Mouse (Mus musculus) adrenal gland, adult 2 months (tissue): ENCODE measurements around the gene Stk38l. TPM values are rescaled to one million over a fixed set of nuclear protein-coding genes. Genes with fewer than 3 reads are reported as not detected.
"Not testable (repeated sequence)": the region's sequence is repeated elsewhere in the genome, so short reads cannot be mapped to it uniquely, and the experiment has no call there.

ENCODE experiments used
- DNase-seq: peaks from one replicate; pipeline ENCODE4 v3.0.0; 2021
- polyA plus RNA-seq: library from polyadenylated mRNA; depleted of rRNA; stranded (reverse); fragments of >200 nt; gene quantifications from 2 replicates; pipeline ENCODE4 v1.2.3, GENCODE M21; 2012
- total RNA-seq, 2 experiments: library from RNA; stranded (reverse); gene quantifications; 2 replicates each; pipeline ENCODE4 v1.2.3; 2021

Gene Stk38l
- total and polyA plus RNA-seq, 3 experiments = 1.6 to 21.7 (median 19.7) TPM

DNA sequence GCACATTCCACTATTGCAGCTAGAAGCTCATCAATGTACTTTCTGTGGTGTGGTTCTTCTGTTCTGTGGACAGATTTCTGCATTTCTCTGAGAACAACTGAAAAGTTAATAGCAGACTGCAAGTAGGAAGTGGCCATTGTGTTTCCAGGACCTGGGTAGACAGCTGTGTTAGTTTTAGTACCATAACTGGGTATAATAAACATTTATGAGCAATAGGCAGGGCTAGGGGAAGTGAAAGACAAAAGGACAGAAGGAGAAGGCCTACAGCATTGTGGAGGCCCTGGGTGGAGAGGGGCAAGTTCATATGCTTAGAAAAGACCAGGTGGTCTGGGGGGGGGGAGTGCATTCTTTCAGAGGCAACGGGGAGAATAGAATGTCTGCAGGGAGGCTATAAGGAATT is 8.8 kb downstream of the Stk38l start:
- no peak for DNase-seq

DNA sequence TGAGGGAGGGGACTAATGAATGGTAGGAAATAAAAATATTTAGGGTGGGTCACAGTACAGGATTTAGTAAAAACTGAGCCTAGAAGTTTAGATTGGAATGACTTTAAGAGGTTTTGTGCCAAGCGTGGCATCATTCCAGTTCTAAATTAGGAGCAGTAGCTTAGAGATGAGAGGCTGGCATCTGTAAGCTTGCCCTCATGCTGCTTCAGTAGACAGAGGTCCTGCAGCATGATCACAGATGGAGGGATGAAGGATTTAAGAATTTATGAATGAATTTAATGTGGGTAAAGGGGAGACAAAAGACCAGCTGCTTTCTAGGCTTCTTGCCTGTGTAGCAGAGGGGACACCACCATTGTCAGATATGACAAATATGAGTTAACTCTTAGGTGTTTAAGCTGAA is 14.1 kb downstream of the Stk38l start:
- peak; percentile 34 for DNase-seq

DNA sequence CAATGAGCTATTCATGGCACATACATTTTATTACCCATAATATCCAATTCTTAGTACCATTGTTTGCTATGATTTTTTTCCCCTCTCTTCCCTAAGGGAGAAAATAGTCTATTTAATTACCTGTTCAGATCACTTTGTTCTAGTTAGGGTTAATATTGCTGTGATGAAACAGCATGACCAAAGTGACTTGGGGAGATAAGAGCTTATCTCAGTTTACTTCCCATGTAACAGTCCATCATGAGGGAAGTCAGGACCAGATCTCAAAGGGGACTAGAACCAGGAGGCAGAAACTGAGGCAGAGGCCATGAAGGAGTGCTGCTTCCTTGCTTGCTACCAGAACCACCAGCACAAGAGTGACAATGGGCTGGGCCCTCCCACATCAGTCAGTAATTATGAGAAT is 15.9 kb downstream of the Stk38l start:
- DNase-seq = no peak

DNA sequence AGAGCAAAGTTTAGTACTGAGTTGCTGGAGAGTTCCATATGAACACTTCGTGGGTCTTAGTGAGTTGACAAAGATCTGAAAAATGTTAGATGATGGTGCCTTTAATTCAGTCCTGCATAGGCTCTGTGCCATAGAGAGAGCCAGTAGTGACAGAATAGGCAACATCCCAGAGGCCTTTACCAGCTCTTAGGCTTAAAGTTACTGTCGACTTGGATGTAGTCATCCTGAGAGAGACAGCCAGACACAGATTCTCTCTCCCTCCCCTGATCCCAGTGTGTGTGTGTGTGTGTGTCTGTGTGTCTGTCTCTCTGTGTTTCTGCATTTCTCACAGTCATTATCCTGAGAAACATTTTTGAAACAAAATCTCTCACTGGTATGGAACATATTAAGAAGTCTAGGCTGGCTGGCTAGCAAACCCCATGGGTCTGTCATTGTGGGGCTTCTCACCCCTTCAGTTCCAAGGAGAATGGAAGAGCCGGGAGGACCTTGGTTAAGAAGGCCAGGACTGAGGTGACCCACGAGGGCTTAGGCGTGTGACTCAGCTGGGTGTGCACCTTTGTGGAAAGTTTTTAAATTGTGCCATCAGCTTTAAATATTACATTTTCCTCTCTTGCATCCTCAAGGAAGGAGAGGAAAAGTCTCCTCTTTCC is 17.3 kb downstream of the Stk38l start:
- peak; percentile 18 for DNase-seq

DNA sequence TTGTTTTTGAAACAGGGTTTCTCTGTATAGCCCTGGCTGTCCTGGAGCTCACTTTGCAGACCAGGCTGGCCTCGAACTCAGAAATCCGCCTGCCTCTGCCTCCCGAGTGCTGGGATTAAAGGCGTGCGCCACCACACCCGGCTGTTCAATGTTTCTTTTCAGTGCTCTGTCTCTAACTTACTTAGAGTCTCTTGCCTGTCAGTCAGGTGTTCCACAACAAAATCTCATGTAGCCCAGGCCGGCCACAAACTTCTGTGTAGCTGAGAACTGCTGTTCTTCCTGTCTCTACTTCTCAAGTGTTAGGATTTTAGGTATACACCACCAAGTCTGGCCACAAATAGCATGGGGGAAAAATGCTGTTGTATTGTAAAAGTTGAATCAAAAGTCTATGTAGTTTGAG is 19.5 kb downstream of the Stk38l start:
- DNase-seq = not testable (repeated sequence)

DNA sequence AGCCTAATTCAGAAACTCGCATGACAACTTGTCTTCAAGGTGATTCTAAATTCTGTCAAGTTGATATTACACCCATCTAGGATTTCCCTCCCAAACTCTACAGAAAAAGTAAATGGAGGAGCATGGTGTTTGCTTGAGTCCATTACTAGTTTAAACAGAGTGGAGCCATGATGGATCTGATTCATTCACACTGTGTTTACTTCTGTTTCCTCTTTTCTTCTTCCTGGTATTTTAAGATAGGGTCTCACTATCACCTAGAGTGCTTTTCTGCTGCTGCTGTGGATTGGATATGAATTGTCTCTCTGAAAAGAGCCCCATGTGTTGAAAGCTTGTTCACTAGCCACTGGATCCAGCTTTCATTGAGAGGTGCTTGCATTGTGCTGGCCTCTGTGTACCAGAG is 20.4 kb downstream of the Stk38l start:
- DNase-seq = no peak

DNA sequence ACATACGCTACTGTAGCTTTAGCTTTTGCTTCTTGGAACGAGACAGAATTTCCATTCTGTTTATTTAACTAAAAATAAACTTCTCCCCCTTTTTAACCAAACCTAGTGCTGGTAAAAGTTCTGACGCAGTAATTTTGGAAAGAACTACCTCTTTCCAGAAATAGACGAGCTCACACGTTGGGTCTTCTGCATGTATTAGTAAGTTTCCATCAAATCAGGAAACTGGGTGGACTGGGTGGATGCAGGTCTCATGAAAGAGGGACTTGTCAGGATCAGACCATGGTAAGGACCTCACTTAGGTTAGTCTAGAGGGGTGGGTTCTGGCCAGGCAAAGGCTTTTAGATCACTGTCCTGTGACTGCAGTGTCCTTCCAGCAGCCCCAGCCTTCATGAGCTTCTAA is 21.8 kb downstream of the Stk38l start:
- DNase-seq = no peak

DNA sequence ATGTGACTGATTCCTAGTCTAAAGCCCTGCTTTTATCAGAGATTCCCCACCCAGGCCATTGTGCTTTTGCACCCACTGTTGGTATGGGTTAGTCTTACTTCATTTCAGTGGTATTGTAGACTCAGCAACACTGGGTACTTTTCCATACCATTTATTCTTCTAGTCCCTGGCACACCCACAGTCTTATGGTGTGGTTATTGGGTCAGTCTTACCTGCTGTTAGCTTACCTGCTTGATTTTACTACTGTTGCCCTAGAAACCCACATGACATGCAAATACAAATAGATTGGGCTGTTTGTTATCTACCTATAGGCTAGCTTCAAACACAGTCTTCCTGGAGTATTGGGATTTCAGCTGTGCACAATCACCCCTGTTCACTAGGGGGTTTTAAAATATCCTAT is 22.3 kb downstream of the Stk38l start:
- DNase-seq = no peak

DNA sequence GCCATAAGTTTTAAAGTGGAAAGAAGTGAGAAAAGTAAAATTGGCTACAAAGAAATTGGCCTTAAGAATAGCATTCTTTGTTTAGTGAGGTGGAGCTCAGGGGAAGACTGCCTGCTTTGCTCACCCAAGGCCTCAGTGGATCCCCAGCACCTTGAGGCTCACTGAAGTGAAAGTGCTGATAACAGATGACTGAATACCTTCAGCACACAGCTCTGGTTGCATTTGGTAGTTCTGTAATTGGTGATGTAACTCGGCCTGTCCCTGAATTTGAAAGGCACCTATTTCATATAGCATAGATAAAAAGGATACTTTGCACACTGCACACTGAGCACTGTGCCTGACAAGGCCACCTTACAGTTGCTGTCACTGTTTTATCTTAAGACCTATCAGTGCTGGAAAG is 23.5 kb downstream of the Stk38l start:
- peak; percentile 10 for DNase-seq

DNA sequence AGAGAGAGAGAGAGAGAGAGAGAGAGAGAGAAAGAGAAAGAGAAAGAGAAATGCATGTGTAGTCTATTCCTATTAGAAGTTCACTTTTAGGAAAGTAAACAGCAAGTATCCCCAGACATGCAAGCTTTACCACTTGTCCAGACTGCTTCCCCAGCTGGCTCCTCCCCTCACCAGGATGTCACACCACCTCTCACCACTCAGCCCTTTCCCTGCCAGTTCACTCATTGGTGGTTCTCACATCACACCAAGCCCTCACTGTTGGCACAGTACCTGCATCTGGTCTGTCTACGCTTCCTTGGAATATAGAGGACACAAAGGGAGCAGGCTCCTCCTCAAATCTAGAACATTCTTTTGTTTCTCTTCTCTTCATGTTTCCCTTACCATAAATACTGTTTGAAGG is 26.9 kb downstream of the Stk38l start:
- DNase-seq = peak; percentile 25

DNA sequence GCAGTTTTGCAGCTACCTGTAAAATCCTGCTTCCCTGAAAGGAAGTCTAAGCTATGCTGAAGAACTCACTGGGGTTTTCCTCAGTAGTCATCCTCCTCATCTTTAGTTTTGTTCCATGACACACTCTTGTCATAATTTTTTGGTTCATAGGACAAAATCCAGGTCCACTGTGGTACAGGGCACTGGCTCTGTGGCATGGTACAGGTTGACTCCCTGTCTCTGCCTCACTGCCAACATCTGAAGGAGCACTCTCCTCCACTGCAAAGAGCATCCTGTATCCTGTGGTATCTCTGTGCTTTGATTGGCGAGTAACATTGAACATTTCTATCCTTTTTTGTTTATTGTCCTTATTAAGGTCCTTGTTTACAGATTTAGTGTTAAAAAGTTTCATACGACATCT is 27.4 kb downstream of the Stk38l start:
- no peak for DNase-seq

DNA sequence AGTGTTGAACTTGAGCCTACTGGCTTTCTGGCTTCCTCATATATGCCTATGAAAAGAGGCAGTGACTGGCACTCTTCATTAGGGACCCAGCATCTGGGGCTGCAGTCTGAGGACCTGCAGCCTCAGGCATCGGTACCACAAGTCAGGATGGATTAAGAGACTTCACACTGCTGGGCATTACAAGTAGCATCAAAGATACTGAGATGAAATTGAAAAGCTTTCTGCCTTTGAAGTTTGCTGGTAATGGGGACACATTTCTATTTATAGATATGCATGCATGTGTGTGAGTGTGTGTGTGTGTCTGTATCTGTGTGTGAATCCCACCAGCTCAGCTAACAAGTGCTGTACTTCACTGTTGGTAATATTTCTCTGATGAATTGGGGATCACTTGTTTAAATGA is 27.8 kb downstream of the Stk38l start:
- no peak for DNase-seq

DNA sequence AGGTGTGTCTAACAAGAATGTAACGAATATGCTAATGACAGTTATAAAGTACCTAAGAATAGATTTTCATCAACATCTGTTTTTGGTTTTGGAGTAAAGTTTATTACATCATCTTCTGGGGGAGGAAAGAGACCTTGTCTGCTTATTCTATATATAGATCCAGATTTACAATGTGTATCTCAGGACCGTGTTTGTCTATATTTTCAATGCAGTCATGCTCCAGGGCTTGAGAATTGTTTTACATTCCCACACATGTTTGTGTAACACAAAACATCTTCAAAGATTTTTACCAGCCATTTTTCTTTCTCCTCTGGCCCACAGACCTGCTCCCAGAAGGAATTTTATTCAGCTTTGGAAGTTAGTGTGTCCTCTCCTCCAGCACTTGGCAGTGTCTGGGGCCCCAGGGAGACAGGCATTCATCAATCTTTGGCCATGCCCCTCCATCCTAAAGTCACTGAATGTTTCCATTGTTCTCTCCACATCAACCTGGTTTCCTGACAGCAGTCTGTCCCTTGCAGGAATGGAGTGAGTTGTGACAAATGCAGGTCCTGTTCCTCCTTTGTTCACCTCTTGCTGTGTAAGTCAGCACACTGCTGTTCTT is 28.9 kb downstream of the Stk38l start:
- DNase-seq = no peak

DNA sequence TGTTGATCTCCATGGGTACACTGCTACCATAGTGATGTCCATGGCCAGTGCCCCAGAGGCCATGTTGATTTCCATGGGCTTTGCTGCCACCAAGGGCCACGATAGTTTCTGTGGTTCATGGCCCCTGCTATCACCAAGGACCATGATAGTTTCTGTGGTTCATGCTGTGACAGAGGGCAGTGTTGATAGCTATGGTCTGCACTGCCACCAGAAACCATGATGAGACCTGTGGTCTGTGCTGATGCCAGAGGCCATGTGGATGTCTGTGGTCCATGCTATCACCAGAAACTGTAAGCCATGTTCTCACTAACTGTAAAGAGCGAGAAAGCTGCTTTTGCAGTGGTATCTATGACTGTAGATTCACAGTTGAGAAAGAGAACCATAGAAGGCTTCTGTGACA is 30.3 kb downstream of the Stk38l start:
- DNase-seq = no peak

DNA sequence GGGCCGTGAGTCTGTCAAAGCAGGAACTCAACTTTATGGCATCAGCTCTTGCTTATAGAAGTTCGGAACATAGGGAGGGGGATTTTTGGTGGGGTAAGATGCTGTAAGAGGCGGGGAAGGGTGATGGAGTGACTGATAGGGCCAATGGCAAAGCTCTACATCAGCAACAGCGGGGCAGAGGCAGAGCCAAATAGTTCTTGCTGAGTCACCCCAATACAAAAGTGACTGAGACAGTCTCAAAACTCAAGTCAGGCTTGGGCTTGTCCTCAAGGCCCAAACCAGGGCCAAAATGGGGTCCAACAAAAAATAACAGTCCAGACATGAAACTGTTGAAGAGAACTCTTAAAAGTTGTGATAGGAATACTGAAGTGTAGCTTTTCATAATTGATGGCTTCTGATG is 30.9 kb downstream of the Stk38l start:
- DNase-seq = no peak

DNA sequence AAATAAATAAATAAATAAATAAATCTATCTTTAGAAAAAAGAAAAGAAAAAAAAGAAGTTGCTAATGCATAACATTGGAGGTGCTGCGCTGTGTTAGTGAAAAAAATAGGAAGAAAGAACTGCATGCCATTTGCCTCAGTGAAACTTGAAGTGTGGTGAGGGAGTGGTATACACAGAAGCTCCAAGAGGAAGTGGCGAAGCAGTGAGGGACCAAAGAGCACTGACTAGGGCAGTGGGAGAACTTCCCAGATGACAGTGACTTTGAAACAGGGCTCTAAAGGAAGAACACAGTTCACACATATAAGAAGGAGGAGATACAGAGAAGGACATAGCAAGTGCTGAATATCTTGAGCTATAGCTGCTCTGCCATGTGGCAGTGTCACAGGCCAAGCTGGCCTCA is 34.2 kb downstream of the Stk38l start:
- no peak for DNase-seq

DNA sequence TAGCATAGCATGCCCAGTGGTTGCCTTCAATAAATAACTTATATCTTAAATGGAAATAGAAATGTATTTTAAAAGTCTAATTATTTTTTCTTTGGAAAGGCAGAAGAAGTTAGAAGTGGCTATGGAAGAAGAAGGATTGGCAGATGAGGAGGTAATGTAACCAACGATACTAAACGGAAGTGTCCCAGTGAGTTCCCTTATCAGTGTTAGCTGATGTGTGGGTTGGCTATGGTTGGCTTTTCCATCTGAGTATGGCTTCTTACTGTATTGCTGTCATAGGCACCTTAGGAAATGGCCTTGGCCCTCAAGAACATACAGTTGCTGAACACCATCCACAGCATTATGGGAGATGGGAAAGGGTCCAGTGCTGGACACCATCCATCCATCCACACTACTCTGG is 35.2 kb downstream of the Stk38l start:
- no peak for DNase-seq

DNA sequence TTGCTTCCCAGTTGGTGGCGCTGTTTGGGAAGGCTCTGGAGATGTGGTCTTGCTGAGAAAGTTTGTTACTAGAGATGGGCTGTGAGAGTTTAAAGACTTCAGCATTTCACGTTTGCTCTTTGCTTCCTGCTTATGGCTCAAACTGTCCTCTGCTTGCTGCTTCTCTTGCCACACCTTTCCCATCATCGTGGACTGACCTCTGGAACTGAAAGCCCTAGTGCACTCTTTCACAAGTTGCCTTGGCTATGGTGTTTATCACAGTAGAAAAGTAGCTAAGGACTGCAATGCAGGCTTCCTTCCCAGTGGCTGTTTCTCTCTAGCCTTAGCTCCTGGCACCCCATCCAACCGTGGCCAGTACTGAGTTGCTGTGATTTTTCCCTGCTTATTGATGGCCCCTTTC is 35.9 kb downstream of the Stk38l start:
- no peak for DNase-seq

DNA sequence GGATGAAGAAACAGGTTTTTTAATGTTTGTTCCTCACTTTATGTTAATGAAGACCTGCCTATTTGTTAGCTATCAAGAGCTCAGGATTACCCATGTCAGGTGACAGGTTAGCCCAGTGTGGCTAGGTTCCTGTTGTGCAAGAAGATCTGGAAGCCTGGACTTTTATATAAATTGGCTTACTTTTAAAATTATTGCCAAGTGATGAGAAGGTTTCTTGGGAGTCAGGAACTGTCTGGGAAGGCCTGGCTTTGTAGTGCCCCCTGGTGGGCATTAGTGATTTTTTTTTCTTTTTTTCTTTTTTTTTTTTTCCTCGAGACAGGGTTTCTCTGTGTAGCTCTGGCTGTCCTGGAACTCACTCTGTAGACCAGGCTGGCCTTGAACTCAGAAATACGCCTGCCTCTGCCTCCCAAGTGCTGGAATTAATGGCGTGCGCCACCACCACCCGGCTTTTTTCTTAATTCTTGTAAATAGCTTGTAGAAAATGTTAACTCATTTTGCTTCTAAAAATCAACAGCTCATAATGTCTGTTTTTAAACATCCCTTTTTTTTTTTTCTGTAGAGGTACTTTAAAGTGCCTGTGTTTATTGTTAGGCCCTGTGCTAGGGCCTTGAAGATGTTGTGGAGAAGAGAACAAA is 37.6 kb downstream of the Stk38l start:
- no peak for DNase-seq

DNA sequence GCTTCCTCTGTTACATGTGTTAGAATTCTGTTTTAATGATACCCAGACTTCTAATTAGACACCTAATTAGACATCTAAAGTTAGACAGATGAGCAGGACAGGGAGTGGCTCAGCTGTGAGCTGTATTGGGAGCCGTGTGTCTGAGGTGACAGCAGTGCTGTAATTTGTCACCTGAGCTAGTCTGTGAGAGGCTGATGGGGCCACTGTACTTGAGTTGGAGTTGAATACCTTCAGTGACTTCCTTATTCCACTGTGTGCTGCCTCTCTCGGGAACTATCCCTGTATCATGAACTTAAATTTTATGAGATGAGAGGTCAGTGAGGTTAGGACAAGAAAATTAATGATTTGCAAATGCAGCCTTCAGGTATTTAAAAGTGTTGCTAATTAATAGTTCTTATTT is 39.8 kb downstream of the Stk38l start:
- DNase-seq = no peak

DNA sequence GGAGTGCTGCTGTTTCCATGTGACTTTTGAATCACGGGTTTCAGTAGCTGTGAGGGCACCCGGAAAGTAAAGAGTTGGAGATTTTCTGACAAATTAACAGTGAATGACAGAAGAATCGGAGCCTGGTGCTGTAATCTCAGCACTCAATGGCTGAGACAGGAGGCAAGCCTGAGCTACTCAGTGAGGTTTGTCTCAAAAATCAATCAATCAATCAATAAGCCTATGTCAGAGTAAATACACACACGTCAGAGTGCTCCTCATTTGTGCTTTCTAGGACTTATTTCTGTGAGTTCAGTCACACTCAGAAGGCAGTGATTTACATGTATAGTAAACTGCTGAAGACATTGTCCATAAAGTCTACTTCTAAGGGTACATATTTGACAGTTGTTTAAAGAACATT is 40.5 kb downstream of the Stk38l start:
- DNase-seq = no peak

DNA sequence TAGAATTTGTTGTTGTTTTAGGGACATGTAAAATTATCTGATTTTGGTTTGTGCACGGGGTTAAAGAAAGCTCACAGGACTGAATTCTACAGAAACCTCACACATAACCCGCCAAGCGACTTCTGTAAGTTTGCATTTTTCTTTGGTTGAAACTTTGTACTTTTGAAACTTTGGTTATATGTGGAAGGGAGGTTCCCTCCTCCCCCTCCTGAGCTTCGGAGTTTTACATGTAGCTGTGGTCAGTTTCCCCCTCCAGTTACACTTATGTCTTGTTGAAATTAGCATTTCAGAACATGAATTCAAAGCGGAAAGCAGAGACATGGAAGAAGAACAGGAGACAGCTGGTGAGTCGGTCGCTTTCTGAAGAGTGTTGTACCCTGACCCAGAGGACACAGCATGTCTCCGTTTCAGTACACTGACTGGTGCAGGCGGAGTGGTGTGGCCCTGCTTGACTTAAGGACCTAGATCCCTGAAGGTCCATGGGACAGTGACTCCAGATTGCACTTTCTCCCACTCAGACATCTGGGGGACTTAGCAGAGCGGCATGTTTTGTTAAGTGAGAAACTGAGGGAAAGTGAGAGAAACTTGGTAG is 44.1 kb downstream of the Stk38l start:
- no peak for DNase-seq

DNA sequence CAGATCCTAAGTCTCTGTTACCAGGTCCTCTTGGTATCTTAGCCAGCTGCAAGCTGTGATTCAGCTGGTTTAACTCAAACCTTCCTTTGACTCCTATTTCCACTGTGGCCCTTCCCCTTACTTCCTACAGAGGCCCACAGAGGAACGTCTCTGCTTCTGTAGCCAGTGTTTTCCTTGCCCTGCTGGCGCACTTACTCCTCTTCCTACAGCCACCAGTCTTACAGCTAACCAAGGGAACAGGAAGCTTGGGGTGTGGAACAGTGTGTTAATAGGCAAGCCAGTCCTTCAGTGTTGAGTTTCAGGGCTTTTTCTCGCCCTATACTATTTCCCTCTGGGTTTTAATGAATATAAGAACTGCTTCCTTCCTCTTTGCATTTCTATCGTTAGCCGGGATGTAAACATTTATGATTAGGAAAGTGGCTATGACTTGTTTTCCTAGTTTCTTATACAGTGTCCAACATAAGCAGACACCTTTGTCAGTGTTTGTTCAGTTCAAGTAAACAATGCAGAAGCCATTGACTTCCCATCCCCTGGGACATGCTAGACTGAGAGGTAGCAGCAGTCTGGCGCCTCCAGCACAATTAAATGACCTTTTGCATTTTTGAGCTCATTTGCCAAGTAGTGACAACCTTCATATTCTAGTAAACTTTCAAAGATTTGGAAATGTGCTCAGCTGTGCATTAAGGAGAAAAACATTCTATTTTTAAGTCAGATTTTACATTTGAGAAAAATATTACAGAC is 45.4 kb downstream of the Stk38l start:
- no peak for DNase-seq
